Mouse (Mus musculus): ENCODE data around the gene Taf3. TPM values are rescaled to one million over a fixed set of nuclear protein-coding genes. Genes with fewer than 3 reads are reported as not detected.

Gene Taf3
- polyA plus RNA-seq, 1 experiment, result 13.1 TPM

DNA sequence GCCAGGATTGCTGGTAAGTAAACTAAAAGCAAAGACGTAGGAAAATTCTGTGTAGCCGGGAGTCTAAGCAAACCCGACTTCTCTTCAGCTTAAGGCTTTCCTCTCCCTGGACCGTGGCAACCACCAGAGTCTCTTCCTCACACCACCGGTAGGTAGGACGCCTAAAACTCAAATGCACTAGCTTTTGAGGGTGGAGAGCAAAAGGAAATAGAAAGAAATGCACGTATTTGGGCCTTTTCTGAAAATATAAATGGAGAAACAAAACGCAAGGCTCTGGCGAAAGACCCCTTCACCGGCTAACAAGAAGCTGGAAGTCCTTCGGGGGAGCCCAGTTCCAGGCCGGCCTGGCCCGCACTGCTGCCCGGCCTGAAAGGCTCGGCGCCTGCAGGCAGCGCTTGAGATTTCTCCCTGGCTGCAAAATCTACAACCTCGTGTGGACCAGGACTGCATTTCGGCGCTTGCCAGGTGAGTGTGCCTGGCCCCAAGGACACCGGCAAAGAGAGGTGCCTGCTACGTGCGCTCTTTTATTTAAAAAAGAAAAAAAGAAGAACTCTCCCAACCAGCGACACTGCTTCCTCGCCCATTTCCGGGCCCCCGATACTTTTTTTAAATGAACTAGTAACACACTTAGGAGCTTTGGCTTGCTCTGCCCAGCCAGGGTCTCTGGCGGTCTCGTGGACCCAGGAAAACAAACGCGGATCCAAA is 171.6 kb downstream of the Taf3 start:
- H3K4me3 ChIP-seq (replicated peaks; ENCODE audit: insufficient read depth, low read depth, low read length), result no peak overlapping the region
- no peak for TF ChIP-seq CTCF (IDR thresholded peaks at IDR 0.05; ENCODE audit: borderline replicate concordance, insufficient read depth, low read depth, low read length)
- TF ChIP-seq POLR2A (IDR thresholded peaks at IDR 0.05; ENCODE audit: borderline replicate concordance, insufficient read depth, low read length), result no peak
- no peaks in the 10 kb centered on the region; the same call in 1 of the 2 replicates for H3K4me1 ChIP-seq (ENCODE audit: control insufficient read depth, insufficient read depth, low read length)
- no peak for DNase-seq
- peaks cover 12% of the 10 kb centered on the region; the same call in 1 of the 2 replicates for H3K27me3 ChIP-seq (ENCODE audit: control insufficient read depth, insufficient read depth, low read length)
- 26% methylated on average over 31 of the region's 31 CpGs for whole genome bisulfite sequencing
- no peak overlapping the region for H3K27ac ChIP-seq (ENCODE audit: insufficient read depth, low read length)

- no peak overlapping the region for H3K4me3 ChIP-seq (replicated peaks; ENCODE audit: insufficient read depth, low read depth, low read length)
- TF ChIP-seq CTCF (IDR thresholded peaks at IDR 0.05; ENCODE audit: borderline replicate concordance, insufficient read depth, low read depth, low read length), result no peak
- no peak for DNase-seq
- H3K4me1 ChIP-seq (ENCODE audit: control insufficient read depth, insufficient read depth, low read length), result no peaks in the 10 kb centered on the region; the same call in 1 of the 2 replicates
- 76% methylated on average over 12 of the region's 12 CpGs for WGBS
- H3K27ac ChIP-seq (ENCODE audit: insufficient read depth, low read length), result no peak overlapping the region
- peaks cover 8% of the 10 kb centered on the region; the same call in 1 of the 2 replicates for H3K27me3 ChIP-seq (ENCODE audit: control insufficient read depth, insufficient read depth, low read length)
Observed at GRCm38 (mm10) chr2:9875676-9876357, 172.6 kb downstream of the Taf3 start.

- Histone ChIP-seq H3K27me3 (ENCODE audit: control insufficient read depth, insufficient read depth, low read length) (peaks cover 7% of the 10 kb centered on the region; the same call in 1 of the 2 replicates), H3K4me3 (replicated peaks; ENCODE audit: insufficient read depth, low read depth, low read length) (no peak overlapping the region), H3K4me1 (ENCODE audit: control insufficient read depth, insufficient read depth, low read length) (no peaks in the 10 kb centered on the region; the same call in 1 of the 2 replicates), H3K27ac (ENCODE audit: insufficient read depth, low read length) (no peak overlapping the region)
- no peak for TF ChIP-seq CTCF (IDR thresholded peaks at IDR 0.05; ENCODE audit: borderline replicate concordance, insufficient read depth, low read depth, low read length)
- no peak for DNase-seq
- 57% methylated on average over 4 of the region's 4 CpGs for WGBS
Observed at GRCm38 (mm10) chr2:9875220-9875619, 173.2 kb downstream of the Taf3 start.

- H3K27me3 ChIP-seq (ENCODE audit: control insufficient read depth, insufficient read depth, low read length), result peaks cover 7% of the 10 kb centered on the region; the same call in 1 of the 2 replicates
- whole genome bisulfite sequencing, result 22% methylated on average over 38 of the region's 39 CpGs
- TF ChIP-seq POLR2A (IDR thresholded peaks at IDR 0.05; ENCODE audit: borderline replicate concordance, insufficient read depth, low read length) (no peak), CTCF (IDR thresholded peaks at IDR 0.05; ENCODE audit: borderline replicate concordance, insufficient read depth, low read depth, low read length) (no peak)
- H3K4me3 ChIP-seq (replicated peaks; ENCODE audit: insufficient read depth, low read depth, low read length), result no peak overlapping the region
- H3K4me1 ChIP-seq (ENCODE audit: control insufficient read depth, insufficient read depth, low read length), result no peaks in the 10 kb centered on the region; the same call in 1 of the 2 replicates
- DNase-seq, result no peak
- H3K27ac ChIP-seq (ENCODE audit: insufficient read depth, low read length), result no peak overlapping the region
Observed at GRCm38 (mm10) chr2:9874467-9875219, 173.8 kb downstream of the Taf3 start.

DNA sequence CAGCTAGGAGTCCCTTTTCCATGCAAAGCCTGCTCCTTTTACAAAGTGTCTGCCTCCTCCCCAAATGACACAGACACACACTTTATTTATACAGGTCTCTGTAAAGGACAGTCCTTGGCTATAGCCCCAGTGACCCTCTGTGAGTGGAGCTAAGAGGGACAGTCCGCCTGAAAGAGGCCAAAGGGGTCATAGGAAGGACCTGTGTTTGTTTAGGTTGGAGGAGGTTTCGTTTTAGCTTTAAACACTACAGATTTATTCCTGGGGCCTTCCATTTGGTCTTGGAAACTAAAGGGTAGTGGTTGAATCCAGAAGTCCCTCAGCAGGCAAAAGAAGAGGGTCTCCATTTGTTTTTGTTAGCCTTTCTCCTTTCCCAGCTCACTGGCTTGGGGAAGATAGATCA is 174.6 kb downstream of the Taf3 start:
- TF ChIP-seq CTCF (IDR thresholded peaks at IDR 0.05; ENCODE audit: borderline replicate concordance, insufficient read depth, low read depth, low read length) (no peak), POLR2A (IDR thresholded peaks at IDR 0.05; ENCODE audit: borderline replicate concordance, insufficient read depth, low read length) (no peak)
- WGBS, result 88% methylated on average over 2 of the region's 2 CpGs
- DNase-seq, result no peak
- no peak overlapping the region for H3K4me3 ChIP-seq (replicated peaks; ENCODE audit: insufficient read depth, low read depth, low read length)
- H3K27ac ChIP-seq (ENCODE audit: insufficient read depth, low read length), result no peak overlapping the region
- no peaks in the 10 kb centered on the region for H3K4me1 ChIP-seq (ENCODE audit: control insufficient read depth, insufficient read depth, low read length)
- H3K27me3 ChIP-seq (ENCODE audit: control insufficient read depth, insufficient read depth, low read length), result peaks cover 1% of the 10 kb centered on the region; the same call in 1 of the 2 replicates

DNA sequence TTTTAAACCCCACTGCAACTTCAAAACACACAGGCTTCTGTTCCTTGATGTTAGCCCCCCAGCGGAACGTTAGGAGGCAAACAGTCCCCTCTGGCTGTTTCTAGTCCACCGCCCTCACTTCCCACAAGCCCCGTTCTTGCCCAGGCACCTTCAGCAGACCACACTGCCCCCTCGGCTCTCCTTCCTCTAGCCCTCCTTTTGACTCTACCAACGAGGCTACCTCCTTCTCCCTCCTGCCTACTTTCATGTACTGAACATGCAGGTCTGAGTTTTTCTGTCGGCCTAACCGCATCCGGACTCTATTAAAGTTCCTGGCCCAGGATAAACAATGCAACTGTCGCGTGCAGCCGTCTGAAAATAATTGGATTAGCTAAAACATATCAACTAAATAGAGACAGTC is 175.7 kb downstream of the Taf3 start:
- no peaks in the 10 kb centered on the region for H3K4me1 ChIP-seq (ENCODE audit: control insufficient read depth, insufficient read depth, low read length)
- 20% methylated on average over 12 of the region's 12 CpGs for WGBS
- H3K27ac ChIP-seq (ENCODE audit: insufficient read depth, low read length), result no peak overlapping the region
- TF ChIP-seq CTCF (IDR thresholded peaks at IDR 0.05; ENCODE audit: borderline replicate concordance, insufficient read depth, low read depth, low read length) (no peak), POLR2A (IDR thresholded peaks at IDR 0.05; ENCODE audit: borderline replicate concordance, insufficient read depth, low read length) (no peak)
- H3K27me3 ChIP-seq (ENCODE audit: control insufficient read depth, insufficient read depth, low read length), result no peaks in the 10 kb centered on the region; the same call in 1 of the 2 replicates
- DNase-seq, result no peak
- H3K4me3 ChIP-seq (replicated peaks; ENCODE audit: insufficient read depth, low read depth, low read length), result no peak overlapping the region

DNA sequence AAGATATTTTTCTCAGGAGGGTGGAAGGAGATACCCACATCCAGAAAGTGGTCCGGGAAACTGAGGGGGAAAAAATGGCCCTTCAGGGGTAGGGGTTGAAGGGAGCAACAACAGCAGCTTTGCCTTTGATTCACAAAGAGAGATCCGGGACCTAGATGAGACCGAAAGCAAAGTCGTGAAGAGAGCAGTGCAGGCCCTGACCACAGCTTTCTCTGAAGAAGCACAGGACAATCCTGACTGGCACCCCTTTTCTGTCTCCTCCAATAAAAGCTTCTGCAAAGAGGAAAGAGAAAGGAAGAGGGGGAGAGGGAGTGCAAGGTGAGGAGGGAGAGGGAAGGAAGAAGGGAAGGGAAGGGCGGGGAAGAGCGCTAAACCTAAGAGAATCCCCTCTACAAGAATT is 176.6 kb downstream of the Taf3 start:
- H3K27me3 ChIP-seq (ENCODE audit: control insufficient read depth, insufficient read depth, low read length), result no peaks in the 10 kb centered on the region; the same call in 1 of the 2 replicates
- H3K4me3 ChIP-seq (replicated peaks; ENCODE audit: insufficient read depth, low read depth, low read length), result no peak overlapping the region
- WGBS, result 83% methylated on average over 6 of the region's 6 CpGs
- no peak overlapping the region for H3K27ac ChIP-seq (ENCODE audit: insufficient read depth, low read length)
- TF ChIP-seq CTCF (IDR thresholded peaks at IDR 0.05; ENCODE audit: borderline replicate concordance, insufficient read depth, low read depth, low read length) (no peak), POLR2A (IDR thresholded peaks at IDR 0.05; ENCODE audit: borderline replicate concordance, insufficient read depth, low read length) (no peak)
- H3K4me1 ChIP-seq (ENCODE audit: control insufficient read depth, insufficient read depth, low read length), result no peaks in the 10 kb centered on the region
- no peak for DNase-seq

Data from cerebellum, adult 2 months (tissue).